Mouse (Mus musculus): ENCODE results near the gene Nobox. TPM values are rescaled to one million over a fixed set of nuclear protein-coding genes. Genes with fewer than 3 reads are reported as not detected.

Gene Nobox
- polyA plus RNA-seq (2012; rRNA removed), result 0.06 TPM in 1 of 2 replicates, not detected in the other

DNA sequence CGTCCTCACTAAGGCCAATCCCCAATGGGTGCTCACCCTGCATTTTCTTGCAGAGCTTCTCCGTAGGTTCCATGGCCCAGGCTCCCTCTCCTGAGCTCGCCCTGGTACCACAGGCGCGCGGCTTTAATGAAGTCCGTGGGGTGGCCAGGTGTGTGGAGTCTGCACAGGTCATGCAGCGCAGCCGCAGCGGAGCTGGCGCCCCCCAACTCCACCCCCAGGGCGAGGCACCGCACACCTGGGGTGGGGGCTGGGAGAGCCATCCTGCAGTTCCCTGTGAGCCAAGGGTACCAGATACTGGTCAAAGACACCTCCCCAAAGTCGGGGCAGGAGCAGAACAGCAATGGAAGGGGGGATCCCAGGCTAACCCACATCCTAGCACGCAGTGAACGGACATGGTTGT lies at the start of gene Nobox:
TSS of gene Nobox (minus strand) at position 101 of the 400 bp plus-strand sequence.

DNA sequence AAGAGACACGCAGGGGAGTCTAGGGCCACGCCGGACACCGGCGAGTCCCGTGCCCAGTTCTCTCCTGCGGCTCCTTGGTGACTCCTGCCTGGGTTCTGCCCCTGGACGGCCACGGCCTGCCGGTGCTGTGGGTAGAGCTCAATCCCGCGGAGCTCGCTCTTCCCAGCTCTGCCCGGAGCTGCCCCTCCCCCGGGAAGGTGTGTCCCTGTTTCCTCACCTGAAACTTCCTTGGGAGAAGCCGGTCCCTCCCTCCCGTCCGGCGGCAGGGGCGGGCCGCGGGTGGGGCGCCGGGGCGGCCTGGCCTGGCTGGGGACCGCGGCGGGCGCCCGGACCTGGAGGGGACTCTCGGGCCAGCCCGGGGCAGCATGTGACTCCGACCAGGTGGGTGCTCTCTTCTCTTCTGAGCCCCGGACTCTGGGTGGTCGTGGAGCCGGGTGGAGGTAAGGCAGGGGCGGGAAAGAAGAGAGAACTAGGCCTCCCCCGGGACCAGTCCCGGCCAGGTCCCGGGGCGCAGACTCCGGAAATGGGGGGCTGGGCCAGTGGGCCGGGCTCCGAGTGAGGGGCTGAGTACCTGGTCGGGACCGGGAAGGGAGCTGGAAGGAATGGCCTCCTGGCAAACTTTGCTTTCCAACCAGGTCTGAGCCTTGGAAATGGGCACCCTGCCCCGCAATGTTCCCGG lies 43.9 kb downstream of the Nobox start, which contains the start of gene Arhgef5:
TSS of gene Arhgef5 (plus strand) at position 220 of the 679 bp plus-strand sequence.

Other genes starting within 250 kb of the Nobox start
- gene Olfr441, start 203.2 kb downstream of the Nobox start, polyA plus RNA-seq (2012; rRNA removed), result not detected in 2 replicates
- not detected in 2 replicates for gene Olfr237-ps1, start 163.0 kb downstream of the Nobox start, polyA plus RNA-seq (2012; rRNA removed)
- not detected in 2 replicates for gene Olfr437, start 146.3 kb downstream of the Nobox start, polyA plus RNA-seq (2012; rRNA removed)
- gene Olfr13, start 137.4 kb downstream of the Nobox start, polyA plus RNA-seq (2012; rRNA removed), result not detected in 2 replicates
- gene Olfr435, start 112.4 kb downstream of the Nobox start, polyA plus RNA-seq (2012; rRNA removed), result not detected in 2 replicates
- gene Olfr434, start 96.5 kb downstream of the Nobox start, polyA plus RNA-seq (2012; rRNA removed), result not detected in 2 replicates
- gene Olfr47, start 78.0 kb downstream of the Nobox start, polyA plus RNA-seq (2012; rRNA removed), result not detected in 2 replicates
- 34.2 and 35.5 TPM in 2 replicates for gene Arhgef5, start 44.0 kb downstream of the Nobox start, polyA plus RNA-seq (2012; rRNA removed)